Mouse (Mus musculus): Measurements from ENCODE around the gene Rfx2. TPM values are rescaled to one million over a fixed set of nuclear protein-coding genes. Genes with fewer than 3 reads are reported as not detected.

The Rfx2 gene
- polyA plus RNA-seq, 1 experiment = 31.3 TPM

GRCm38 (mm10) chr17:56842173-56842572 lies 11.4 kb upstream of the Rfx2 start:
- WGBS = 68% methylated on average over 5 of the region's 5 CpGs
- H3K27me3 ChIP-seq (ENCODE audit: control insufficient read depth, insufficient read depth, low read length) = no peaks in the 10 kb centered on the region
- H3K4me3 ChIP-seq (ENCODE audit: control insufficient read depth, insufficient read depth, low read length) = no peak overlapping the region
- DNase-seq = no peak
- H3K4me1 ChIP-seq (replicated peaks; ENCODE audit: control insufficient read depth, insufficient read depth, low read length) = peaks cover 21% of the 10 kb centered on the region
- TF ChIP-seq CTCF (IDR thresholded peaks at IDR 0.05; ENCODE audit: borderline replicate concordance, control insufficient read depth, extremely low read depth, insufficient read depth, low read length, poor library complexity) (no peak), POLR2A (IDR thresholded peaks at IDR 0.05; ENCODE audit: control insufficient read depth, extremely low read depth, insufficient read depth, low read length, poor library complexity) (no peak)
- no peak overlapping the region; the same call in 1 of the 2 replicates for H3K27ac ChIP-seq (ENCODE audit: control insufficient read depth, insufficient read depth, low read length)
- H3K36me3 ChIP-seq (ENCODE audit: control insufficient read depth, insufficient read depth, low read length) = no peaks in the 10 kb centered on the region

GRCm38 (mm10) chr17:56840524-56840923 lies 9.7 kb upstream of the Rfx2 start:
- Histone ChIP-seq H3K4me3 (ENCODE audit: control insufficient read depth, insufficient read depth, low read length) (no peak overlapping the region), H3K36me3 (ENCODE audit: control insufficient read depth, insufficient read depth, low read length) (no peaks in the 10 kb centered on the region), H3K27ac (ENCODE audit: control insufficient read depth, insufficient read depth, low read length) (no peak overlapping the region), H3K27me3 (ENCODE audit: control insufficient read depth, insufficient read depth, low read length) (no peaks in the 10 kb centered on the region), H3K4me1 (replicated peaks; ENCODE audit: control insufficient read depth, insufficient read depth, low read length) (peaks cover 16% of the 10 kb centered on the region)
- TF ChIP-seq CTCF (IDR thresholded peaks at IDR 0.05; ENCODE audit: borderline replicate concordance, control insufficient read depth, extremely low read depth, insufficient read depth, low read length, poor library complexity) (no peak), POLR2A (IDR thresholded peaks at IDR 0.05; ENCODE audit: control insufficient read depth, extremely low read depth, insufficient read depth, low read length, poor library complexity) (no peak)
- WGBS = 97% methylated on average over 7 of the region's 7 CpGs
- no peak for DNase-seq

DNA sequence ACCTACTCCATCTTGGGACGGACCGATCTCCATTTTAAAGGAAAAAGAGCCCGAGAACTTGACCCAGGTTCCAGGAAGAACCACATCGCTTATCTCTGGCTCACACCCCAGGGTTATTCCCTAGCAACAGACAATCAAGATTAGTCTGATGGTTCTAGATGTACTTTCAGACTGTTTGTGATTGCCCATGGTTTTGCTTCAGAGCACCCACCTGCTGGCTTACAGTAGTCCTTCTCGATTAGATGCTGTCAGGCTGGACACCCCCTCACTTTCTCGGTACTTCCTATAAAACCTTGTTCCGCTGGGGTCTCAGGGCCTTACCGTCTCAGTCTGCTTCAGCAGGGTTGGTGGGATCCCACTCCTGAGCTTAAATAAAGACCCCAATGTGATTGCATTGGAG lies 5.5 kb upstream of the Rfx2 start:
- H3K27ac ChIP-seq (ENCODE audit: control insufficient read depth, insufficient read depth, low read length) = no peak overlapping the region
- H3K4me1 ChIP-seq (replicated peaks; ENCODE audit: control insufficient read depth, insufficient read depth, low read length) = peaks cover 3% of the 10 kb centered on the region; the same call in 1 of the 2 replicates
- no peaks in the 10 kb centered on the region for H3K27me3 ChIP-seq (ENCODE audit: control insufficient read depth, insufficient read depth, low read length)
- H3K4me3 ChIP-seq (ENCODE audit: control insufficient read depth, insufficient read depth, low read length) = no peak overlapping the region
- no peak for DNase-seq
- no peaks in the 10 kb centered on the region for H3K36me3 ChIP-seq (ENCODE audit: control insufficient read depth, insufficient read depth, low read length)
- TF ChIP-seq CTCF (IDR thresholded peaks at IDR 0.05; ENCODE audit: borderline replicate concordance, control insufficient read depth, extremely low read depth, insufficient read depth, low read length, poor library complexity) (no peak), POLR2A (IDR thresholded peaks at IDR 0.05; ENCODE audit: control insufficient read depth, extremely low read depth, insufficient read depth, low read length, poor library complexity) (no peak)
- 96% methylated on average over 8 of the region's 8 CpGs for WGBS

- H3K4me1 ChIP-seq (replicated peaks; ENCODE audit: control insufficient read depth, insufficient read depth, low read length) = peaks cover 18% of the 10 kb centered on the region
- DNase-seq = no peak
- TF ChIP-seq CTCF (IDR thresholded peaks at IDR 0.05; ENCODE audit: borderline replicate concordance, control insufficient read depth, extremely low read depth, insufficient read depth, low read length, poor library complexity) (no peak), POLR2A (IDR thresholded peaks at IDR 0.05; ENCODE audit: control insufficient read depth, extremely low read depth, insufficient read depth, low read length, poor library complexity) (no peak)
- no peaks in the 10 kb centered on the region for H3K36me3 ChIP-seq (ENCODE audit: control insufficient read depth, insufficient read depth, low read length)
- no peak overlapping the region for H3K27ac ChIP-seq (ENCODE audit: control insufficient read depth, insufficient read depth, low read length)
- no peak overlapping the region for H3K4me3 ChIP-seq (ENCODE audit: control insufficient read depth, insufficient read depth, low read length)
- 98% methylated on average over 1 of the region's 1 CpGs for WGBS
- H3K27me3 ChIP-seq (ENCODE audit: control insufficient read depth, insufficient read depth, low read length) = peaks cover 4% of the 10 kb centered on the region; the same call in 1 of the 2 replicates
Observed at GRCm38 (mm10) chr17:56833381-56833780, 2.6 kb upstream of the Rfx2 start.

DNA sequence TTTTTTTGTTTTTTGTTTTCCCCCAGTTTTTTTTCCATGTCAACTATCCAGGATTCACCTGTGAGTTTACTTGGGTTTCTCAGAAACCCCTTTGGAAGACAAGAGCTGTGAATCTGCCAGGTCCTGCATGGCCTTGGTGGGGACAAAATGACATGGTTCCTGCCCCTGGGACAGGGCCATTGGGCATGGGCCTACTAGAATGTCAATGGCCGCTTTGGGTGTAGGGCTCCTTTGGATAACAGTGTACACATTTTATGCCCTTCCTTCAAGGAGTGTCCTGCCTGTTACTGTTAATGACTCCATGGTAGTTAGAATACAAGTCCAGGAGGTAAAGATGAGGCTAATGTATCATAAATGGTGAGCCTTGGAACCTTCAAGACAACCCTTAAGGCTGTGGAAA lies 2.1 kb upstream of the Rfx2 start:
- TF ChIP-seq CTCF (IDR thresholded peaks at IDR 0.05; ENCODE audit: borderline replicate concordance, control insufficient read depth, extremely low read depth, insufficient read depth, low read length, poor library complexity) (no peak), POLR2A (IDR thresholded peaks at IDR 0.05; ENCODE audit: control insufficient read depth, extremely low read depth, insufficient read depth, low read length, poor library complexity) (no peak)
- Histone ChIP-seq H3K27me3 (ENCODE audit: control insufficient read depth, insufficient read depth, low read length) (peaks cover 4% of the 10 kb centered on the region; the same call in 1 of the 2 replicates), H3K4me1 (replicated peaks; ENCODE audit: control insufficient read depth, insufficient read depth, low read length) (peaks cover 18% of the 10 kb centered on the region), H3K4me3 (ENCODE audit: control insufficient read depth, insufficient read depth, low read length) (no peak overlapping the region), H3K27ac (ENCODE audit: control insufficient read depth, insufficient read depth, low read length) (no peak overlapping the region), H3K36me3 (ENCODE audit: control insufficient read depth, insufficient read depth, low read length) (no peaks in the 10 kb centered on the region)
- WGBS = 95% methylated on average over 1 of the region's 1 CpGs
- no peak for DNase-seq

GRCm38 (mm10) chr17:56831111-56831816 lies 451 bp upstream of the Rfx2 start:
- Histone ChIP-seq H3K36me3 (ENCODE audit: control insufficient read depth, insufficient read depth, low read length) (no peaks in the 10 kb centered on the region), H3K27me3 (ENCODE audit: control insufficient read depth, insufficient read depth, low read length) (peaks cover 4% of the 10 kb centered on the region; the same call in 1 of the 2 replicates), H3K4me3 (ENCODE audit: control insufficient read depth, insufficient read depth, low read length) (peak overlapping the region; percentile 20), H3K27ac (ENCODE audit: control insufficient read depth, insufficient read depth, low read length) (no peak overlapping the region), H3K4me1 (replicated peaks; ENCODE audit: control insufficient read depth, insufficient read depth, low read length) (peaks cover 18% of the 10 kb centered on the region)
- TF ChIP-seq POLR2A (IDR thresholded peaks at IDR 0.05; ENCODE audit: control insufficient read depth, extremely low read depth, insufficient read depth, low read length, poor library complexity) (peak; percentile 56; the same call in 1 of the 2 replicates), CTCF (IDR thresholded peaks at IDR 0.05; ENCODE audit: borderline replicate concordance, control insufficient read depth, extremely low read depth, insufficient read depth, low read length, poor library complexity) (peak; percentile 67)
- peak; percentile 99 for DNase-seq
- WGBS = 1% methylated on average over 42 of the region's 42 CpGs
